Mouse (Mus musculus) cerebellum, adult 2 months (tissue): Measurements from ENCODE around the gene Fndc1. TPM values are rescaled to one million over a fixed set of nuclear protein-coding genes. Genes with fewer than 3 reads are reported as not detected.
A peak's percentile ranks its signal among the peaks of the same experiment; 100 is the strongest.

Source experiments
- DNase-seq, 2 experiments: peaks; one replicate each; pipeline ENCODE4 v3.0.0; 2021
- H3K27ac ChIP-seq: fragments of 200-500 bp; 2 replicates; pipeline ENCODE4 v1.5.1; 2012; ENCODE audit warnings: low read length, control low read depth, inconsistent platforms; ENCODE audit not compliant: insufficient read depth
- H3K27me3 ChIP-seq: fragments of 200-500 bp; 2 replicates; pipeline ENCODE4 v1.6.1; 2012; ENCODE audit warnings: inconsistent platforms, mild to moderate bottlenecking, low read length, moderate library complexity; ENCODE audit not compliant: control insufficient read depth, insufficient read depth
- H3K4me1 ChIP-seq: fragments of 200-500 bp; 2 replicates; pipeline ENCODE4 v1.6.1; 2011; ENCODE audit warnings: low read length; ENCODE audit not compliant: control insufficient read depth, insufficient read depth
- H3K4me3 ChIP-seq: fragments of 200-500 bp; replicated peaks from 2 replicates; pipeline ENCODE3; 2011; ENCODE audit warnings: mild to moderate bottlenecking, low read depth, low read length, control low read depth; ENCODE audit not compliant: insufficient read depth
- CTCF ChIP-seq: fragments of 200-500 bp; IDR thresholded peaks from 2 replicates; pipeline ENCODE4 v1.5.1; 2011; ENCODE audit warnings: low read depth, mild to moderate bottlenecking, control low read depth, low read length, moderate library complexity, borderline replicate concordance; ENCODE audit not compliant: insufficient read depth
- POLR2A ChIP-seq: fragments of 200-500 bp; IDR thresholded peaks from 2 replicates; pipeline ENCODE4 v1.6.1; 2011; ENCODE audit warnings: low read length, control low read depth, borderline replicate concordance; ENCODE audit not compliant: insufficient read depth
- WGBS: fragments of 180-500 bp; shearing (Covaris S2); methylation state at CpG from one replicate; pipeline ENCODE4 v1.1.7; 2018; 5-methylcytosine and 5-hydroxymethylcytosine counted together
- polyA plus RNA-seq: library from polyadenylated mRNA; depleted of rRNA; stranded (reverse); fragments of >200 nt; gene quantifications from 2 replicates; pipeline ENCODE4 v1.2.3, GENCODE M21; 2012

Gene Fndc1
- polyA plus RNA-seq, 1 experiment, result 1.3 TPM

GRCm38 (mm10) chr17:7850246-7850645 lies 23.1 kb upstream of the Fndc1 start:
- no peaks in the 10 kb centered on the region for H3K27me3 ChIP-seq
- 87% methylated on average over 6 of the region's 6 CpGs for WGBS
- no peaks in the 10 kb centered on the region for H3K4me1 ChIP-seq
- no peak overlapping the region for H3K27ac ChIP-seq
- TF ChIP-seq CTCF (no peak), POLR2A (no peak)
- no peak overlapping the region for H3K4me3 ChIP-seq
- no peak for DNase-seq

GRCm38 (mm10) chr17:7840505-7841290 lies 13.6 kb upstream of the Fndc1 start:
- H3K4me3 ChIP-seq, result no peak overlapping the region
- H3K4me1 ChIP-seq, result no peaks in the 10 kb centered on the region
- no peak overlapping the region for H3K27ac ChIP-seq
- DNase-seq, result no peak
- 11% methylated on average over 12 of the region's 12 CpGs for WGBS
- no peaks in the 10 kb centered on the region for H3K27me3 ChIP-seq
- TF ChIP-seq POLR2A (no peak), CTCF (no peak)

- Histone ChIP-seq H3K27ac (no peak overlapping the region), H3K27me3 (no peaks in the 10 kb centered on the region; the same call in 1 of the 2 replicates), H3K4me3 (peak overlapping the region; percentile 33), H3K4me1 (no peaks in the 10 kb centered on the region; the same call in 1 of the 2 replicates)
- 1% methylated on average over 16 of the region's 16 CpGs for WGBS
- DNase-seq, result peak in 1 of 2 experiments; percentile 16
- no peak for TF ChIP-seq POLR2A
- no peak for TF ChIP-seq CTCF
Measured at GRCm38 (mm10) chr17:7827586-7827985, 484 bp upstream of the Fndc1 start.

GRCm38 (mm10) chr17:7825416-7825815 lies 1.7 kb downstream of the Fndc1 start:
- Histone ChIP-seq H3K27ac (no peak overlapping the region), H3K27me3 (no peaks in the 10 kb centered on the region; the same call in 1 of the 2 replicates), H3K4me3 (no peak overlapping the region), H3K4me1 (no peaks in the 10 kb centered on the region; the same call in 1 of the 2 replicates)
- WGBS, result 25% methylated on average over 9 of the region's 9 CpGs
- no peak for TF ChIP-seq CTCF
- no peak for TF ChIP-seq POLR2A
- DNase-seq, result no peak

- no peak for TF ChIP-seq POLR2A
- peak; percentile 57 for TF ChIP-seq CTCF
- 33% methylated on average over 17 of the region's 17 CpGs for WGBS
- Histone ChIP-seq H3K27ac (no peak overlapping the region), H3K4me3 (no peak overlapping the region), H3K4me1 (no peaks in the 10 kb centered on the region), H3K27me3 (no peaks in the 10 kb centered on the region)
- peak in 1 of 2 experiments; percentile 21 for DNase-seq
Measured at GRCm38 (mm10) chr17:7821553-7822186, 5.4 kb downstream of the Fndc1 start.

- Histone ChIP-seq H3K4me3 (no peak overlapping the region), H3K27ac (no peak overlapping the region), H3K4me1 (no peaks in the 10 kb centered on the region), H3K27me3 (no peaks in the 10 kb centered on the region)
- TF ChIP-seq CTCF (no peak), POLR2A (no peak)
- no peak for DNase-seq
- WGBS, result 82% methylated on average over 7 of the region's 7 CpGs
Measured at GRCm38 (mm10) chr17:7820176-7820575, 6.9 kb downstream of the Fndc1 start.

- Histone ChIP-seq H3K4me3 (no peak overlapping the region), H3K4me1 (no peaks in the 10 kb centered on the region), H3K27ac (no peak overlapping the region), H3K27me3 (no peaks in the 10 kb centered on the region)
- WGBS, result 54% methylated on average over 2 of the region's 2 CpGs
- no peak for DNase-seq
- TF ChIP-seq POLR2A, result no peak
- no peak for TF ChIP-seq CTCF
Measured at GRCm38 (mm10) chr17:7816602-7817001, 10.5 kb downstream of the Fndc1 start.

- no peak overlapping the region for H3K27ac ChIP-seq
- no peak for DNase-seq
- no peaks in the 10 kb centered on the region for H3K27me3 ChIP-seq
- no peak for TF ChIP-seq POLR2A
- no peak for TF ChIP-seq CTCF
- H3K4me1 ChIP-seq, result no peaks in the 10 kb centered on the region
- WGBS, result 76% methylated on average over 3 of the region's 3 CpGs
- no peak overlapping the region for H3K4me3 ChIP-seq
Measured at GRCm38 (mm10) chr17:7814433-7814832, 12.7 kb downstream of the Fndc1 start.
